Mouse (Mus musculus): ENCODE results near the gene Oas1e.
"Not testable (repeated sequence)": the region's sequence is repeated elsewhere in the genome, so short reads cannot be mapped to it uniquely, and the experiment has no call there.

Gene Oas1e

DNA sequence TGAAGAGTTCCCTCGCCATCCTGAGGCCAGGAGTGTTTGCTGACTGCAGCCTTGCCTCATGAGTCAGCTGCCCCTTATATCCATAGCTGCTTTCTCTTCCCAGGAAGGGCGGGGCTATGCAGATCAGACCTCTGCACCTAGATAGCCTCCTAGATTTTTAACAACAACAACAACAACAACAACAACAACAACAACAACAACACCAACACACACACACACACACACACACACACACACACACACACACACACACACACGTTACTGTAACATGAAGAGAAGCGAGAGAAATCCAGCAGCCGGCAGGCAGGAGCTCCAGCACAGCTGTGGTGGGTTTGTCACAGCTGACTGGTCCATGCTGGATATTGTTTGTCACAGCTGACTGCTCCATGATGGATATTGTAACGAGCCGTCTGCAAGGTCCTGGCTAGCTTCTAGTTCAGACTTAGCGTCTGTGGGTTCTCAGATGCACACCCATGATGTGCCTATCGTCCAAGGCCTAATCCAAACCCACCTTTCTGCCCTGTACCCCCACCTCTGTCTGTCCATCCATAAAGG, at the start of gene Oas1e:
TSS of gene Oas1e (minus strand) at position 51 of the 555 bp plus-strand sequence.
- not testable (repeated sequence) for DNase-seq (ENCODE audit: inconsistent age in 2 of 2, low spot score in 1 of 2)

DNA sequence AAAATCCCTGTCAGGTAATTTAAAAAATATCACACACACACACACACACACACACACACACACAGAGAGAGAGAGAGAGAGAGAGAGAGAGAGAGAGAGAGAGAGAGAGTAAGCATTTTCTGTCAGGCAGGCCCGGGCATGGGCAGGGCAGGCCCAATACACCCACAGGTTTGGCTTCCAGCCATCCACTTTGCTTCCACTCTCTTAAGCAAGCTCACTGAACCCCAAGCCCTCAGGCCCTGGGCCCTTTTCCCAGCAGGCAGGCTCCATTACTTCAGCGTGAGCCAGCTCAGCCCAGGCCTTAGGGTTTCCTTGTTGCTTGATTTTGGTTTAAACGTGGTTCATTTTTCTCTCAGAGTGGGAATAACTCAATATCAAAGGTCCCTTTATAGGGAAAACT, 49.4 kb upstream of the Oas1e start:
- DNase-seq (ENCODE audit: inconsistent age in 2 of 2, low spot score in 1 of 2), result peak; percentile 8 to 29

DNA sequence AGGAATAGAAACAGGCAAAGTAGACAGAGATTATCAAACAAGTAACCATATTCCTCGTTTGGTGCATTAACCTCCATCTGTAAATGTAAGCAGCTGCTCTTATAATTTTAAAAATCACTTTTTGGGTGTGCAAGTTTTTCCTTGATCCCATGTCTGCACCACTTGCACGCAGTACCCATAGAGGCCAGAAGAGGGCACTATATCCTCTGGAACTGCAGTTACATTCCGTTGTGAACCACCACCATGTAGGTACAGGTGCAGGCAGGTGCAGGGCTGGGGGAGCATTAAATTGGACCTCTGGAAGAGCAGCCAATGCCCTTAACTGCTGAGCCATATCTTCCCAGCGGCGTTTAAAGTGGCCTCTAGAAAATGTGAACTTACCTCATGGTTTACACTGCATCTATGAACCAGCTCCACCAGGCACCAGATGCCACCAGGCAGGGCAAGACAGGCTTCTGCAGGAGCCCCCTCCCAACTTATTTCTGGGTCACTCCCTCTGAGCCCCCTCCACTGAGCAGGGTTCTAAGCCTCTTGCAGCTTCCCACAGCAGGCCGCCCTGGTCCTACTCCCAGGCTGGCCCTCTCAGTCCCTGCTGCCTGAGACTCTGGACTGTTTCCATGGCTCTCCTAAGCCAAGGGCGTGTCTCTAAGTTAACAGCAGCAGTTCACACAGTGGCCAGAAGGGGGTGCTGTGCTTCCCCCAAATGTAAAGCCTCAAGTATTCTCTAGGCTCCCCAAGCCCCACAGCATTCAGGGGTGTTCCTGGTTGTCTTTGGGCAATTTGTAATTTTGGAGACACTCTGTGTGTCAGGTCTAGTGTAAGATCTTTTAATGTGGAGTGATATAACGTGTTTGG, 41.6 kb upstream of the Oas1e start:
- DNase-seq (ENCODE audit: inconsistent age in 2 of 2, low spot score in 1 of 2), result peak; percentile 25 to 75

DNA sequence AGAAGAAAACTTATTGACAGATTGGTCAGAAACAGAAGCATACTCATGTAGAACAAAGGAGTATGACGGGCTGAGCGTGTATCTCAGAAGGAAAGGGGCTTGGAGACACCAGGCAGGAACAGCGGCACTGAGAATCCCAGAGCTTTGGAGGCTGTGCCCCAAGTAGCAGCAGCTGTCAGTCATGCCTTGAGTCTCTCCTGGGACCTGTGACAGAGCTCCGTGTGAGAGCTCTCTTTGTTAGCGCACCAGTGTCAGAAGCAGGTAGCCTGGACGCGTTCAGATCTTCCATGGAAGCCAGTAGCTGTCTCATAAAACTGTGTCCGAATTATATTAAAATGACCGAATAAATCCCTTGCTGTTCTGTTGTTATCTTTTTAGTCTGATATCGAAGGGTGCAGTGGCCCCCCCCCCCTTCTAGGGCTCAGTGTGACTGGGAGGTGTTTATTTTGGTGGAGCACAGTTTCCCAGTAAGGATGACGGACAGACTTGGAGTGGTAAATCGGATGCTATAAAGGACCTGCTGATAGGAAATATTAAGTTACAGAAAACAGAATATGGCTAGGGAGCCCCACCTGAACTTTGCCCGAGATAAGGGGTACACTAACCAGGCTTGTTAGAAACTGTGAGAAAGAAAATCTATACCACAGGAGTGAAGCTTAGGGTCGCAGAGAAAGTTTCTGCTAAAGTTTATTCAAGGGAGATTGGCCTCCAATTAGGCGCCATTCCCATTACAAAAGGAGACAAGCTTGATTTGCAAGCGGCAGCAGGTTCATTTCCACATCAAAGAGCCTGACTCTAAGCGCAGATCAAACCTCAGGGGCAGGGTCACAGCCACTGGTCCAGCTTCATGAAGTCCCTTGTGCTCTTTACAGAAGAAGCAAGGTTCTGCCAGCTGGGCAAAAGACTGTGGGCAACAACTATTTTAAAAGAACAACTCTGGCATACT, 38.3 kb upstream of the Oas1e start:
- no peak for DNase-seq (ENCODE audit: inconsistent age in 2 of 2, low spot score in 1 of 2)

DNA sequence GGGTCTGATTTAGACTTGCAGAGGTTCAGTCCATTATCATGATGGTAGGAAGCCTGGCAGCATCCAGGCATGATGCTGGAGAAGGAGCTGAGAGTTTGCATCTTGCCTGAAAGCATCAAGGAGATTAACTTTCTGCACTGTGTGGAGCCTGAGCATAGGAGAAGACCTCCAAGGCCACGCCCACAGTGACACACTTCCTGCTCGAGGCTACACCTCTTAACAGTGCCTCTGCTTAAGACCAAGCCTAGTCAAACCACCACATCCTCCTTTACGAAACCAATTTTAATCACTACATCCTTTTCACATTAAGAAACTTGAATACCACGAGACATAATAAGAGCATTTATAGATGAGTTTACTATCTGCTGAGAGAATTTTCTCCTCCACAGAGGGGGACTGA, 35.7 kb upstream of the Oas1e start:
- DNase-seq (ENCODE audit: inconsistent age in 2 of 2, low spot score in 1 of 2), result no peak

DNA sequence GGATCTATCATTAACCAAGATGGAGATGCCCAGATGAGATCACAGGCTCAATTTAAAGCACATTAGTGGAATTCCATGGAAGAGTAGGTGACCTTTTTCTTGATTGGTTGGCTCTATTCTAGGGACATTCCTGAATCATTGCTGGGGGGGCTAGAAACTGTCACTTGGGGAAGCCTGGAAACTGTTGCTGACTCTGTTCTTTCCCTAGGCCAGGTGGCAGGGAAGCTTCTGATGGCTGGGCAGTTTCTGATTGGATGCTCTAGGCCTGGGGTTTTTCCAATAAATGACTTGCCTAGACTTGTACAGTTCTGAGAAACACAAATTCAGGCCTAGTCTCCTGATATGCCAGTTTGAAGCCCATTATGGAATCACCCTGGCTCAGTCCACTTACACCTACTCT, 23.7 kb upstream of the Oas1e start:
- no peak for DNase-seq (ENCODE audit: inconsistent age in 2 of 2, low spot score in 1 of 2)

DNA sequence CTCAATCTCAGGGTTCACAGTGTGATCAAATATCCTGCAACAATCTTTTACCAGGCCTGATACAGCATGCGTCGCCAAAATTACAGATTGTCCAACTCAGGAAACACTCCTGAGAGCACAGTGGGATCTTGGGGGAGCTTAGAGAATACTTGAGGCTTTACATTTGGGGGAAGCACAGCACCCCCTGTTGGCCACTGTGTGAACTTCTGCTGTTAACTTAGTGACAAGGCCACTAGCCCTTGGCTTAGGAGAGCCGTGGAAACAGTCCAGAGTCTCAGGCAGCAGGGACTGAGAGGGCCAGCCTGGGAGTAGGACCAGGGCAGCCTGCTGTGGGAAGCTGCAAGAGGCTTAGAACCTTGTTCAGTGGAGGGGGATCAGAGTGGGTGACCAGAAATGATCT, 20.6 kb upstream of the Oas1e start:
- peak; percentile 15 to 70 for DNase-seq (ENCODE audit: inconsistent age in 2 of 2, low spot score in 1 of 2)

DNA sequence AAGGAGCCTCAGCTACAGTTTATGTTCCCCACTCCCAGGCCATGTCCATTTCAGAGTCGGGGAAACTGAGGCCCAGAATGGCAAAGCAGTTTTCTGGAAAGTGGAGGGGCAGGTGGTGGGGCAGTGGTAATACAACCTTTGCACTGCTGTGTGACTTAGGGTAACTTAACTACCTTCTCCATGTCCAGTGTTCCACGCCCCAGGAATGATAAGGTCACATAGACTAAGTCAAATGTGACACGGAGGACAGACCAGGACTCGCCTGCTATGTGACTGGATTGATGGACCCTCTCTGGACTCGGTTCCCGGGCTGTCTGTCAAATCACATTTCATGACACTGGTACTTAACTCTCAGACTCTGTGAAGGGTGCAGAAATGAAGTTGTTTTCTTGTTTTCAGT, 17.7 kb upstream of the Oas1e start:
- peak in 1 of 2 experiments; percentile 35 for DNase-seq (ENCODE audit: inconsistent age in 2 of 2, low spot score in 1 of 2)

DNA sequence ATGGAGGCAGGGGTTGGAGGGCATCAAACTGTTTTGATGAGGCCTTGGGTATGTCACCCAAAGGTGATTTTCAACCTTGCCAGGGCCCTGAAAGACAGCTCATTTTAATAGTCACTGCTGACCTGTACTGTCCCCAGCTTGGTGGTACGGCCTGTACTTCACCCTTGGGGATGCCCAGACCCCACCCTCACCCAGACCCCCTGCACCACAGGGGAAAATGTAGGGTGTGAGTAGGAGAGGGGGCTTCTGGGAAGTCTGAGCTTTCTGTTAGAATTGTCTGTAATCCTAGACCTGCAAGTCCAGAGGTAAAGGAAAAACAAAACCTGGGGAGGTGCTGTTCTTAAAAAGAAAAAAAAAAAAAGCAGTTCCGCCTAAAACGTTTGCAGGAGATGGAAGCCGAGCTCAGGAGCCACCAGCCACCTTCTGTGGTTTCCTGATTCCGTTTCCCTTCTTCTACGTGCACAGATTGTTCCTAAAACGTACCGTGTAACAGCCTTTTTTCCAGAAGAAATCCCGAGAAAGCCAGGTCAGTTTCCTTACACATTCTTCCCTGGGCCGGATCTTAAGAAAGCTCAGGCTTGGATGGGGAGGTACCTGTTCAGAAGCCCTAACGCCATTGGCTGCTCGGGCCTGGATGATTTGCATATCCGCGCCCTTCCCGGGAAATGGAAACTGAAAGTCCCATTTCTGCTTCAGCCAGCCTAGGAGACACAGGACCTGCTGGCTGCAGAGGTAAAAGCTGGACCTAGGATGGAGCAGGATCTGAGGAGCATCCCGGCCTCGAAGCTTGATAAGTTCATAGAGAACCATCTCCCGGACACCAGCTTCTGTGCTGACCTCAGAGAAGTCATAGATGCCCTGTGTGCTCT, 16.9 kb upstream of the Oas1e start, which contains the start of gene Oas1c:
TSS of gene Oas1c (minus strand) at position 564 of the 869 bp plus-strand sequence.
- DNase-seq (ENCODE audit: inconsistent age in 2 of 2, low spot score in 1 of 2), result peak; percentile 90 to 96

DNA sequence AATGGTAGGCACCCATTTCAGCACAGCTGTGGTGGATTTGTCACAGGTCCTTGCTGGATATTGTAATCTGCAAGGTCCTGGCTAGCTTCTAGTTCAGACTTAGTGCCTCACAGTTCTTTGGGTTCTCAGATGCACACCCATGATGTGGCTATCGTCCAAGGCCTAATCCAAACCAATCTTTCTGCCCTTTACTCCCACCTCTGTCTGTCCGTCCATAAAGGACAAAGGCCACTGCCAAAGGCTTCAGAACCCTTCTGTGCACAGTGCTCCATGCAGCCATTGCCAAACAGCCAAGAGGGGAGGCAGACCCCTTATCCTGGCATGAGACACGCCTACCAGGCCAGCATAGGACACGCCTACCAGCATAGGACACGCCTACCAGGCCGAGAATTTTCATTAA, 13.8 kb upstream of the Oas1e start:
- DNase-seq (ENCODE audit: inconsistent age in 2 of 2, low spot score in 1 of 2), result no peak

DNA sequence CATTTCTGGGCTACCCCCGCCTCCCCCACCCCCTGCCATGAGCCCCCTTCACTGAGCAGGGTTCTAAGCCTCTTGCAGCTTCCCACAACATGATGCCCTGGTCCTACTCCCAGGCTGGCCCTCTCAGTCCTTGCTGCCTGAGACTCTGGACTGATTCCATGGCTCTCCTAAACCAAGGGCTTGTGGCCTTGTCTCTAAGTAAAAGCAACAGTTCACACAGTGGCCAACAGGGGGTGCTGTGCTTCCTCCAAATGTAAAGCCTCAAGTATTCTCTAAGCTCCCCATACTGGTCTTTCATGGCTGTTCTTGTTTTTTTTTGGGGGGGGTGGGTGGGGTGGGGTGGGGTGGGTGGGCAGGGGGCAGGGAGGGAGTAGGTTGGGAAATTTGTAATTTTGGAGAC, 11.1 kb upstream of the Oas1e start:
- peak; percentile 22 to 76 for DNase-seq (ENCODE audit: inconsistent age in 2 of 2, low spot score in 1 of 2)

DNA sequence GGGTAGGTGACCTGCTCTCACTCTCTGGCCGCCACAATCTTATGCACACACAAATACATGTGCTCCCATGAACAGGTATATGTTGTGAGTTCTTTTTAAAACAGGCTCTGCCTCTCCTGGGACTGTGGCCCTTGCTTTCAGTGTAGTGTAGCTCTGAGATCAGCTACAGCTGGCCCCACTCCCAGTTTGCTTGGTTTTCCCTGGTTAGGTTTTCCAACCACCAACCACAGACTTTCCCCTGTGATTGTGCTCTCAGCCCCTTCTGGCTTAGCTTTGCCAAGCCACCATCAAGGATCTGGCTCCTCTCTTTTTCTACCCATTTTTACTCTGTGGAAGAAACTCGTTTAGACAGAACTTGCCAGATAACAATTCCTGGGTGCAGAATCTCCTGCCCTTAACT, 8.3 kb upstream of the Oas1e start:
- DNase-seq (ENCODE audit: inconsistent age in 2 of 2, low spot score in 1 of 2), result no peak

DNA sequence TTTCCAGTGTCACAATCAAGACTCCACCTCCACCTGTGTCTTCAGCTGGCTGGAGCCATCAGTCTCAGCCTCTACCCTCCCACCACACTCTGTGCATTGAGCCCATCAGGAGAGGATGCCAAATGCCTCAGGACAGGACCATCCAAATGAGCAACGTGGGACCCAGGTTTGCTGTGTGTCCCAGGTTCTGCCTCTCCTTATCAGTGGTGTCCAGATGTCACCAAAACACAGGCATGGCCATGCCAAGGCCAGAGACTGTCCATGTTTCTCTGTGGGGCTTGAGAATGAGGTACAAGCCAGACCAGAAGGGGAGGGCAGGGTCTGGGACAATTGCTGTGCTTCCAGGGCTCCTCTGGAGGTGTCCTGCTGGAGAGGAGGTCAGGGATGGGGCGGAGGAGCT, 3.6 kb upstream of the Oas1e start:
- not testable (repeated sequence) for DNase-seq (ENCODE audit: inconsistent age in 2 of 2, low spot score in 1 of 2)

DNA sequence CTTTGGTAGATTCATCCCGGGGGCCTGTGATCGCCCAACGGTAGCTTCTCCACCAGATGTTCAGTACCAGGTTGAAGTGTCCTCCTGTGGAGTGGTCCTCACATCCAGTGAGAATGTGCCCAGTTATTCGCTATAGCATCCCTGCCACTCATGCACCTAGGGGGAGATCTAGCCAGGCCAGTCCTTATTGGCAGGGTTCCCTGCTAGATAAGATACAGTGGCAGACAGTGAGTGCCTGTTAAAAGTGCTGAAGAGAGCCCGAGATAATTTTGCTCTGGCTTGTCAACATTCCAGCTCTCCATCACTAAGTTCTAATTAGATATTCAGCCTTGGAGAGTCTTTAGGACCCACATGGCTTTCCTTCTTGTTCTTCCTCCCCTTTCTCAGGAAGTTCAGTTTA, 2.8 kb upstream of the Oas1e start:
- DNase-seq (ENCODE audit: inconsistent age in 2 of 2, low spot score in 1 of 2), result not testable (repeated sequence)

DNA sequence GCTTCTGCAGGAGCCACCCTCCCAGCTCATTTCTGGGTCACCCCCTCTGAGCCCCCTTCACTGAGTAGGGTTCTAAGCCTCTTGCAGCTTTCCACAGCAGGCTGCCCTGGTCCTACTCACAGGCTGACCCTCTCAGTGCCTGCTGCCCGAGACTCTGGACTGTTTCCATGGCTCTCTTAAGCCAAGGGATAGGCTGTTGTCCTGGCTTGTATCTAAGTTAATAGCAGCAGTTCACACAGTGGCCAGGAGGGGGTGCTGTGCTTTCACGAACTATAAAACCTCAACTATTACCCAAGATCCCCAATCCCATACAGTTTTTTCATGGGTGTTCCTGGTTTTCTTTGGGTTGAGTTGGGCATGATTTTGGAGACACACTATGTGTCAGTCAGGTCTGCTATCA, 2.3 kb downstream of the Oas1e start:
- DNase-seq (ENCODE audit: inconsistent age in 2 of 2, low spot score in 1 of 2), result peak; percentile 20 to 79

DNA sequence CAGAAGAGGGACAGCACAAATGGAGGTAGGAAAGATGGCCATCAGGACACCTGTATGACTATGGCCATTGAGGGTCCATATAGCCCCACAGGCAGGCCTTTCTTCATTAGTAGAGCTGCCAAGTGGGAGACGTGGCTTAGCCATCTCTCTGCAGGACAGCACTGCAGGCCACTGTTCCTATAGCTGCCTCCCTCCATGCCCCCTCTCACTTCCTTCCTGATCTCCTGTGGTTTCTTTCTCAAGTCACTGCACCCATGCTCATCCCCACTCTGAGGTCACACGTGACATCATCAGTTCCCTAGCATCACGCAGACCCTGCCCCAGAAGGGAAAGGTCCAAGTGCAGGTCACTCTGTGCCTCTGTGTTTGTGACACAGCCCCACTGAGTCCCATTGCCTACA, 8.3 kb downstream of the Oas1e start:
- no peak for DNase-seq (ENCODE audit: inconsistent age in 2 of 2, low spot score in 1 of 2)

DNA sequence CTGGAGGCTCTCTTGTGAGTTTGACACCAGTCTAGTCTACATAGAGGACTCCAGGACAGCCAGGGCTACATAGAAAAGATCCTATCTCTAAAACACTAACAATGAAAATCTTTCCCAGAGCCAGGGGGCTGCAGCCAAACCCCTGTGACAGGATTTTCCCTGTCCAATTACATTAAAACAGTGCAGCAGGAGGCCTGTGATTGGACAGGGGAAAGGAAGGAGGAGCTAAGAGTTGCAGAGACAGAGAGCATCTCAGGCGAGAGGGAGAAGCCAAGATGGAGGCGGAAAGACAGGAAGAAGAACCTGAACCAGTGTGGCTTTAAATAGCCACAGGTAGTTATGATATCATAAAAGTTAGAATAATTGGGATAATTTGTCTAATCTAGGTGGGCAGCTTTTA, 12.9 kb downstream of the Oas1e start:
- DNase-seq (ENCODE audit: inconsistent age in 2 of 2, low spot score in 1 of 2), result no peak

DNA sequence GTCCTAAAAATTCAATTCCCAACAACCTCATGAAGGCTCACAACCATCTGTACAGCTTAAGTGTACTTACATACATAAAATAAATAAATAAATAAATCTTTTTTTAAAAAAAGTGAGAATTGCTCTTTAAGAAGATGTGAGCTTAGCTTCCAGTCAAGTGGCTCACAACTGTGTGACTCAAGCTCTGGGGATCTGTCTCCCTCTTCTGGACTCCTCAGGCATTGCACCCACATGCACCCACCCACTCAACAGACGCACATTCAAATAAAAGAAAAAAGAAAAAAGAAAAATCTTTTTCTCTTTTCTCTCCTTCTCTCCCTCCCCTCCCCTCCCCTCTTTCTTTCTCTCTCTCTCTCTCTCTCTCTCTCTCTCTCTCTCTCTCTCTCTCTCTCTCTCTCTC, 13.7 kb downstream of the Oas1e start:
- DNase-seq (ENCODE audit: inconsistent age in 2 of 2, low spot score in 1 of 2), result no peak

DNA sequence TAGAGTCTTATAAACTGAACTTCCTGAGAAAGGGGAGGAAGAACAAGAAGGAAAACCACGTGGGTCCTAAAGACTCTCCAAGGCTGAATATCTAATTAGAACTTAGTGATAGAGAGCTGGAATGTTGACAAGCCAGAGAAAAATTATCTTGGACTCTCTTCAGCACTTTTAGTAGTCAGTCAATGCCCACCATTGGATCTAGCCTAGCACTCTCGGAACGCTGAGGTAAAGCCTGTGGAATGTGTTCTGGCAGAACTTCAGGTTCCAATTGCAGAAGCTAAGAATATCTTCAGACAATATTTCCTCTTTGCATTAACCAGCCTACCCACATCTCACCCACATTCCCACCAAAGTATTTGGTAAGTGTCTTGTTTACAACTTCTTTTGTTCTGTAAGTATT, 15.4 kb downstream of the Oas1e start:
- no peak for DNase-seq (ENCODE audit: inconsistent age in 2 of 2, low spot score in 1 of 2)

DNA sequence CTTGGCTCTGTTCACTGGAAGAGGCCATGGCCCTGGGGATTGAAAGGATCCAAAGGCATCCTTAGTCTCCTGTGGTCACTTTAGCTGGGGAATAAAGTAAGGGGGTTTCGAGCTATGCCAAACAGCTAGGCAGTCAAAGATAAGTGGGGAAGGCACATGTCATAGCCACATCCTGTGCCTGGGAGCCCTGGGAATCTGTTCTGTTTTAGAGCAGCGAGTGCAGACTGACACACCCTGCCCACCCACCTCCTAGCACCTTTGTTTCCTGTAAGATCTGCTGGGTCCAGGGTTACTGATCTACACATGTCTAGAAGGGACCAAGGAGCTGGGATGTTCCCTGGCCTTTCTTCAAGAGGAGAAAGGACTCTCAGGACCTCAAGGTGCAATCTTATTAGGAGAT, 16.4 kb downstream of the Oas1e start:
- DNase-seq (ENCODE audit: inconsistent age in 2 of 2, low spot score in 1 of 2), result no peak

DNA sequence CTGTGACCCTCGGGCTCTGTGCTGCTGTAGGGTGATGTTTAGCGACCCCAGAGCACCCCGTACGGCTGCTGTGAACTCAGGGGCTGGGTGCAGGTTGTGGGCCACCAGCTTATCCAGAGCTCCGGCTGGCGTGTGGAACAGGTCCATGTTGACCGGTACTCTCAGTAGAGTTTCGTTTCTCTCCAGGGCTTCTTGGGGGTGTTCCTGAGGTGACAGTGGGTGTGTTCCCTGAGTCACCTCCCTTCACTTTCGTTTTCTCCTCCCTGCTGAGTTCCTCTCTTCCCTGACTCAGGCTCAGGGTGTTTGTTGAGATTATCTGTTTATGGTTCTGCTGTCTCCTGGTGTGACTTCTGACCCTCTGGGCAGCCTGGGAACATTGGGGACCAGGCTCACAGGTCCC, 17.9 kb downstream of the Oas1e start, which contains the start of gene Oas3:
TSS of gene Oas3 (minus strand) at position 184 of the 400 bp plus-strand sequence.
- no peak for DNase-seq (ENCODE audit: inconsistent age in 2 of 2, low spot score in 1 of 2)

Measured in adrenal gland, adult (tissue).